Mouse (Mus musculus) regulatory T cell (primary cell): ENCODE measurements at regions not wholly inside any gene's neighbourhood (a gene's known extent, or its start where the extent isn't known, plus 50 kb on each side); places are given as distances from the start of the nearest gene placed in this dataset.

ENCODE experiments used
- in situ Hi-C: fragments of 300-600 bp; cut with MboI, MseI; formaldehyde crosslinking; loops from one replicate; pipeline ENCODE4 v1.15.1; 2025; ENCODE audit warnings: high pct_unique_total_duplicates

DNA sequence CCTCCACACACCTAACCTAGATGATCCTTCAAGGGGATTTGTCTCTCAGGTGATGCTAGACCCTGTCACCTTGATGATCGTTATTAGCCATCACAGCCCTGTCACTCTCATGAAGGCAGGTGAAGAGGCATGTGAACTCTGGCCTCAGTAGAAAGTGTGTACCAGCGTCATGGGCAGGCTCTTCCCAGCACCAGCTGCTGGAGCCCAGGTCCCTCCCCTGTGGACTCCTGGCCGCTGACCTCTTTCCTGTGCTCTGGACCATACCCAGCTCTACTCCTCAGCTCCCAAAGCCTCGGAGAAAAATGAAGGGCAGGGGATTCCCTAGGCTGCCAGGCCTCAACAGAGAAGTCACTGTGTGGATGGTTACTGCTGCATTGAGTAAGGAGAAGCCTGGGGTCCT lies 253.3 kb upstream of the Sulf2 start:
- in situ Hi-C loops = no loop called here

DNA sequence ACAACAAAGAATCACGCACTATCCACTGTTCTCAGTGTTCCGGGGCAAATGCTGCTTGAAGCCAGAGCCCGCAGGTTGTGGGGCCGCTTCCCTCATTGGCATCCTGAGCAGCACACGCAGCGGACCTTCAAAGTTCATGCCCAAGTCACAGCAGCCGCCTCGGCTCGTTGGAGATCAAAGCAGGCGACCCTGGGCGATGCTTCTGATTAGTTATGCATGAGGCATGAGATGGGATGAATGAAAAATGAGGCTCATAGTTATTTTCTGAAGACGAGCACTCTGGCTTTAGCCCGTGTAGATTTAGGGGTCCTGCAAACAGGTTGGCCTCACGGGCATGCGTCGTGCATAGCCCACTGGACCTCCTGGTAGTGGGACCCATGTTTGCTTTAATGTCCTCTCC lies 252.5 kb upstream of the Sulf2 start:
- in situ Hi-C loops = no loop called here

- in situ Hi-C loops = no loop called here
These were observed 251.4 kb upstream of the Sulf2 start for GRCm38 (mm10) chr2:166406826-166407225.

DNA sequence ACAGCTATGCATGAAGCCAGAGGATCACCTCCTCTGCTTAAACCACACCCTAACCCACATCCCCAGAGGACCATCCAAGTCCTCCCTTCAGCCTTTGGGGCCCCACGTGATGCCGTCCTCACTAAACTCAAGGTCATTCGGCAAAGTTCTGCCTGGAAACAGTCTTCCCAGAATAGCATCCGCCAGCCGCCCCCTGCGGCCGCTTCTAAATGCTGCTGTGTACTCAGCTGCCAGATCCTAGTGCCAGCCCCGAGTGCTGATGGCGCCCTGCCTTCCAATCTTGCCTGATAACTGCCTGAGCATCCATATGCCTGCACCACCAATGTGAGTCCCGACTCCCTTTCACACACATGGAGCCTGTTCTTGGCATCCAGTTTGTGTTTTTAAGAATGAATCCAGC lies 247.9 kb upstream of the Sulf2 start:
- in situ Hi-C loops = no loop called here

GRCm38 (mm10) chr2:166401860-166402259 lies 246.4 kb upstream of the Sulf2 start:
- in situ Hi-C loops = no loop called here

GRCm38 (mm10) chr2:166400304-166400703 lies 244.8 kb upstream of the Sulf2 start:
- in situ Hi-C loops = no loop called here

- in situ Hi-C loops = no loop called here
These were observed 243.8 kb upstream of the Sulf2 start for GRCm38 (mm10) chr2:166399140-166399830.

DNA sequence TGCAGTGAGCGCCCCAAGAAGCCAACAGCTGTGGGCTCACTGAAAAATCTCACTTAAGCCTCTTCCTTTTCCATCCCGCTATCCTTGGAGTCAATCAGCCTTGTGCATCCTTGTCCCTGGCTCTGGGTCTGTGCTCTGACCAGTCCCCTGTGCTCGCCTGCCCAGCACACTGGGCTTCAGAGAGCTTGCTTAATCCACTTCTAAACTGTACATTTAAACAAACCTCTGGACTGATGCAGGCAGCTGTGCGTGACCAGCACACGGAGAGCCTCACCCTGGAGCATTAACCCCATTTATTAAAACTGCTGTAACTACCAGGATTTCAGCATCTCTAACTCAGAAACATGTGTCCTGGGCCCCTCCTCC lies 243.3 kb upstream of the Sulf2 start:
- in situ Hi-C loops = no loop called here

GRCm38 (mm10) chr2:166398156-166398555 lies 242.7 kb upstream of the Sulf2 start:
- in situ Hi-C loops = no loop called here

DNA sequence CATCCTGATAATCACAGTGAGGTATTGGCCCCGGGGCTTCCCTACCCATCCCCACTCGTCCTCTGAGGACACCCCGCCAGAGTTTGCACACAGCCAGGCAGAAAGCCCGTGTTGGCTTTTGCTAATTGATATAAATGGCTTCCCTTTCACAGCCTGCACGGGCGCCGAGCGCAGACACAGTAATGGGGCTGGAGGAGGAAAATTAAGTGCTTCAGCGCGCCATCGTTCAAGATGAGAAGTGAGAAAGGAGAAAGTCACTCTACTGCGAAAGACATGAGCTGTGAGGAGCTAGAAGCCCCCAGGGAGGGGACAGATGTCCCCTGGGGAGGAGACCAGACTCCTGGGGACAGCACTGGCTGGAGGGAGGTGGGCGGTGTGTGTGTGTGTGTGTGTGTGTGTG lies 239.2 kb upstream of the Sulf2 start:
- in situ Hi-C loops = no loop called here

DNA sequence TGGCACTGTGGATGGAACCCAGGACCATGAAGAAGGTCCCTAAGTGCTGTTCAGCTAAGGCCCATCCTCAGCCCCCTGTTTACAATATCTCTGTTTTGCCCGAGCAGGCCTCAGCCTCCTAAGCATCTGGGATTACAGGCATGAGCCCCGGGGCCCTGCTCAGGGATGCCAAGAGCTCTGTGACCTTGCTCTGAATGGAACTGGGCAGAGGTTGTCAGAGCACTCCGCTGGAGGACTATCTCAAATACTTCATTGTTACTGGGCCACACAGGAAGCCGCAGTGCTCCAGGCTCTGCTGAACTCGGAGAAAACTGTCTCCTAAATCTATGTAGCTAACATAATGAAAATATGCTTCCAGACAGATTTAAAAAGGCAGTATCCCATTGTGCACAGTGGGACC lies 235.7 kb upstream of the Sulf2 start:
- in situ Hi-C loops = no loop called here

- in situ Hi-C loops = no loop called here
These were observed 232.6 kb upstream of the Sulf2 start for GRCm38 (mm10) chr2:166388050-166388449.

DNA sequence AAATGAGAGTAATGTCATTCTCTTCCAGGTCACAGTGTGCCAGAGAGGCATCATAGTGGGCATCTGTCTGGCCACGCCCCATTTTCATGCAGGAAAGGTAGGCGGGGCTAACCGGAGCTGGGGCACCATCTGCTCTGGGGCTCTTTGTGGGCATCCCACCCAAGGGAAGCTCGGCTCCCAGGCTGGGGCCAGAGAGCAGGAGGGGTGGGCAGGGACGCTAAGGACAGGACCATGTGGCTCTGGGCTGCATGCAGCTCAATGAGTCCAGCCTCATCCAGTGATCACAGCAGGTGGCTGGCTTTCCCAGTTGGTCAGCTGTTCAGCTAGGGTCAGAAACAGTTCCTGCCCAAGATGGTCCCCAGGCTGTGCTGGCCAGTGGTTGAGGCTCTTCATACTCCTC lies 231.4 kb upstream of the Sulf2 start:
- in situ Hi-C loops = no loop called here

DNA sequence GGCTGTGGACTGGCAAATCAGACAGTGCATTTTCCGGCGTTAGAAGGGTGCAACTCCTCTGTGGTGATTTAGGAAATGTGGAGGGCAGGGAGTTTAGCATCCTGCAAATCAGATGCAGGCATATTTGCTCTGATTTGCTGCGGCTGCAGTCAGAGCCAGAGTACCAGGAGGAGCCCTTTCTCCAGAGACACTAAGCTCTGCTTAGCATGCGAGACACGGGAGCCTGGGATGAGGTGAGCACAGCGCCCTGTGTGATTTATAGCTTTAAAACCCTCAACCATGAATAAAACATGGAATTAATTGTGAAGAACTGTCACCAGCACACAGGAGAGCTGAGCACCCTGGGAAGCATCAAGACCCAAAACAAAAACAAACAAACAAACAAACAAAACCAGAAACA lies 229.1 kb upstream of the Sulf2 start:
- in situ Hi-C loops = no loop called here

- in situ Hi-C loops = no loop called here
These were observed 227.9 kb upstream of the Sulf2 start for GRCm38 (mm10) chr2:166383356-166383755.

DNA sequence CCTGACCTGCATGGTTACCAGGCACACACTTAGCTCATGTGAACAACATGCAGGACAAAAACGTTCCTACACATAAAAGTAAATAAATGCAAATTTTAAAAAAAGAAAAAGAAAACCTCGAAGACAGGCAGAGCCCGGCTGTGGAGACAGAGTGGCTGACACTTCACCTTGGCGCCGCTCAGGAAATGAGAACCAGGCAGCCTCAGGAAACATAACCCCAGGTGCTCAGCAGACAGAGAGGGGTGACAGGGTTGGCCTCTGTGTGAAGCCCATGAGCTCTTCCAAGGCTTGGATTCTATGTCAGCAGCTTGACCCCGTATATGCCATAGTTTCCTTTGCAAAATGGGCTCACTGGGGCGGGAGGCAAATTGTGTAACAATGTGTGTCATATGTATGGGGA lies 226.7 kb upstream of the Sulf2 start:
- in situ Hi-C loops = no loop called here

GRCm38 (mm10) chr2:166380854-166381253 lies 225.4 kb upstream of the Sulf2 start:
- in situ Hi-C loops = no loop called here

DNA sequence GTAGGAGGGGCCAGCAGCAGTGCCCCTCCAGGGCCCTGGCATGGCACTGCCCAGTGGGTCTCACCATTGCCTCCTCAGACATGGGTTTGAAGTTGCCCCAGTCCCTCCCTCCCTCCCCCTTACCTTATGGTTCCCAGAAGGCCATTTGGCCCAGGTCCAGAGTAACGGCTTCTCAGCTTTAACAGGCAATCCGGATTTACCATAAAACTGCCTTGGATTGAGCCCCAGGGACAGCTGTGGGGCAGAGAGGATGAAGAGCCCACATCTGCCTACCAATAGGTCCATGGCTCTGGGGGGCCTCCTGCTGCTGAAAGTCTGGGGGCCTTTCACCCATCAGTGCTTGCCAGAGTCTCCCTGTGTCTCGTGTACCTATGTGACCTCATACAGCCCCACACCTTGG lies 222.9 kb upstream of the Sulf2 start:
- in situ Hi-C loops = no loop called here

GRCm38 (mm10) chr2:166377329-166377728 lies 221.9 kb upstream of the Sulf2 start:
- in situ Hi-C loops = no loop called here

DNA sequence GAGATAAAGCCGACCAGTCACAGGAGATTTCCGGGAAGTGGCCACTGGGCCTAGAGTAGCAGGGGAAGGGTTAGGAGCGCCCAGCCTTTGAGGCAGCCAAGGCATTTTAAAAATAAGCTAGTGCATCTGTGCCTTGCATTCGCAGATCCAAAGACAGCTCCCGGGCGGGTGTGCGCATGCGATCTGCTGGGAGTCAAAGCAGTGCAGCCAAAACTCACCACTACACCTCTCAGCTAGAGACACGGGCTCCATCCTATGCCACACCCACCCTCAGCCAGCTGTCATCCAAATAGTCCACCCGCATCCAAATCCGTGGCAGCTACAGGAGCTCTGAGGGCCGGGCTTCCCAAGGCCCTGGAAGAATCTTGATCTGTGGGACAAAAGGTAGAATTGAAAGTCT lies 220.2 kb upstream of the Sulf2 start:
- in situ Hi-C loops = no loop called here

- in situ Hi-C loops = loop anchor here (25.0 kb wide), 1 partner anchor 1383 kb away; no protein-coding TSS in a partner anchor
These were observed 215.3 kb upstream of the Sulf2 start for GRCm38 (mm10) chr2:166370776-166371175.

DNA sequence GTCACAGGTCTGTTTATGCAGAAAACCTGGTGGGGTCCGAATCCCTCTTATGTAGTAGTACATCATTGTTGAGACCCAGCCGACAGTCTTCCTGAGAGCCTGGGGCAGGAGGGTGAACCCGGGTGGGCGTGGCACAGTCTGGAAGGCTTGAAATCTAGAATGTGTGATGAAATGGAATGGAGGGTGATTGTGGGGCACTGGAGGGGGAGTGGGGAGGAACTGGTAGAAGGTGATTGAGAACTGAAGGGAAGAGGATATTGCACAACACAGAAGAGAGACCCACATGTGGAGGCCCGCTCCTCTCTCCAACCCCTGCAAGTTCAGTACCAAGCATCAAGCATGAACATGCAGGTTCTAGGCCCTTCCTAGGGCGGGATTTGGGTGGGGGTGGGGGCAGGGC lies 206.2 kb upstream of the Sulf2 start:
- in situ Hi-C loops = loop anchor here (25.0 kb wide), 1 partner anchor 1374 kb away; no protein-coding TSS in a partner anchor

DNA sequence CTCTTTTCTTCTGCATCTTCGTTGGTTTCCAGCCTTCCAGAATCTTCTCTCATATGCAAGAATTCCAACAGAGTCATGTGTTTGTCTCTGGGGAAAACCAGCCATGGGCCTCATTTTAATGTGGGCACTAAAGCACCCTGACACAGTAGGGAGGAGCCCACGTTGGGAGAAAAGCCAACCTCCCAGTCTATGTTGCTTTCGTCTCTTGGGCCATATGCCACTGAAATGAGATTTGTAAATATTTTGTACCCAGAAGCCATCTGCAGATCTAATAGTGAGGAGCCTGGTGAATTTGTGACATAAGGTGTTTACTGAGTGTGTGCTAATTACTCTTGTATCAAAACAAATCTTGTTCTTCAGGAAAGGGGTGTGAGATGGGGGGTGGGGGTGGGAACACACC lies 205.3 kb upstream of the Sulf2 start:
- in situ Hi-C loops = loop anchor here (25.0 kb wide), 1 partner anchor 1373 kb away; no protein-coding TSS in a partner anchor

- in situ Hi-C loops = loop anchor here (25.0 kb wide), 1 partner anchor 1373 kb away; no protein-coding TSS in a partner anchor
These were observed 204.5 kb upstream of the Sulf2 start for GRCm38 (mm10) chr2:166359995-166360394.
